Mouse (Mus musculus) spleen, postnatal 4 days (tissue): ENCODE measurements around the gene Mef2a.
"Not testable (repeated sequence)": the region's sequence is repeated elsewhere in the genome, so short reads cannot be mapped to it uniquely, and the experiment has no call there.

Source experiments
- DNase-seq, 2 experiments: peaks; one replicate each; pipeline ENCODE4 v3.0.0; 2022; ENCODE audit warnings: low spot score in 2 of 2

The Mef2a gene

DNA sequence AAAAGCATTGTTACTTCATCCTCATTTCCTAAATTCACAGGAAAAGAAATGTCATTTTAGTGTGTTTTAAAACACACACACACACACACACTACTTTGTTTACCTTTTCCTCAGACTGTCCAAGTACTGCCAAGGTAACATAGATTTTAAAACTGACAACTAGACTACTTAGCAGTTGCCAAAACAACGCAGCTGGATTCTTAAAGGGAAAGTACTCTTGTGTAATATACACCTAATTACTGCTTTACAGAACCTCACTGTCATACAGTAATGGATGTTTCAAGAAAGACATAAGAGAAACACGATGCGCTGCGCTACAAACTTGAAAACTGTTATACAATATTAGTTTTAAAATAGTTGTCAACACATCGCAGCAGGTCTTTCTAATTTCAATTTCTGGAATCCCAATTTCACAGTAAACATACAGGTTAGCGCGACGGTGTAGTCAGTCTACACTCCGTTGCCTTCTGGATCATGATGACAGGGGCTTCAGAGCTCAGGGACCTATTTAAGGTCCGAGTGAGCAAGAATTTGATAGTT lies 1.2 kb downstream of the Mef2a start:
- no peak for DNase-seq

DNA sequence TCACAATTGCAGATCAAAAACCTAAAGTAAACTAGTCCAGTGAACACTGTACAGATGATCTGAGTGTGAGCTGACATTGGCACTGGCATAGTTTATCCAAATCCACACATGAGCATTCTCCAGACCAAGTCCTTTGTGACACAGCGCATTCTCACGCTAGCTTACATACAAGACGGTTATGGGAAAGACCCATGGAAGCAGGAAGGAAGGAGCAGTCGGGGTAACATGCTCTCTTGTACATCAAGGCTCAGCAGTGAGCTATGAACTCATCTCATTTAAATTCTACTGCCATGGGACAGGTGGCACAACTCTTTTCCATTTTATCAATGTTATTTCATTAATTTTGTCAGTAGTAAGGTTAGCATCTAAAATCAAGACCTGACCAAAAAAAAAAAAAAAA lies 3.0 kb downstream of the Mef2a start:
- no peak for DNase-seq

DNA sequence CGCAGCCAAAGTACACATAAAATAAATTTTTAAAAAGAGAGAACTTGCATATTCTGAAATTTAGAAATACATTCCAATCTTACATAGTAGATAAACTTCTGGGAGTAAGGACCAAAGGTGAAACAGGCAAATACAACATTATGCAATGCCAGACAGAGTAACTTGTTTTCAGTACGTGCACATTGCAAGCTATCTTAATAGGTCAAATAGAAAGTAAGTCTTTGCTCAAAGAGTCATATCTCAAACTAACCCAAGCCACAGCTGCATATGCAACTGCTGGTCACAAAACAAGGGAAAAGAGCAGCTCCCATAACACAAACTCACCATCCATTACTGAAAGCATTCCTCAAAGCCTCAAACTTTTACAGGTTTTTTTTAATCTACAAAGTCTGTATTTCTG lies 4.3 kb downstream of the Mef2a start:
- no peak for DNase-seq

DNA sequence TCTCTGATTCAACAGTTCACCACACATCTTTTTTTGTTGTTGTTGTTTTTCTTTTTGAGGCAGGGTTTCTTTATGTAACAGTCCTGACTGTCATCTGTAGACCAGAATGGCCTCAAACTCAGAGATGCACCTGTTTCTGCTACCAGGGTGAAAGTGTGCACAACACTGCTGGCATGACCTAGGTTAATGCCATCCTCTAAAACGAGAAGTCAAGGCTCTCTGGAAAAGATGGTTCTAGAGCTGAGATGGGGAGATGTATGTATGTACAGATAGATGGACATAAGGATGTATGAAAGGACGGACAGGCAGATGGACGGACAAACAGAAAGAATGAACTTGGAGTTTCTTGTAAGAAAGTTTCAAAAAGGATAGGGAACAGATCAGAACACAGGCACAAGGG lies 12.1 kb downstream of the Mef2a start:
- no peak for DNase-seq

DNA sequence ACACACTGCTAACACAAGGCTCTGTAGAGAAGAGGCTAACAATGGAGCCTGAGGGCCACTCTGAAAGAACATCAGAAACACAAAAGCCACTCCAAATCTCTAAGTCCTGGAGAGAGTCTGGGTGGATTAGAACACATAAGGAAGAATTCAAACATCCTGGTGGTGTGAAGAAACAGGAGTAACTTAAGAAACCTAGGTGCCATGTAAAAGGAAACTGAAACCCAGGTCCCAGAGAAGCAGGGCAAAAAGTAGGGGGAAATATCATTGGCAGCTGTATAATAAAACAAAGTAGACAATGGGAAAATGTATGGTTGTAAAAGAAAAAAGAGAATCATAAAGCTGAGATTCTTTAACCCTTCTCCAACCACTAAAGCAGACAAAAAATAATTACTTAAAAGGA lies 12.8 kb downstream of the Mef2a start:
- no peak for DNase-seq

DNA sequence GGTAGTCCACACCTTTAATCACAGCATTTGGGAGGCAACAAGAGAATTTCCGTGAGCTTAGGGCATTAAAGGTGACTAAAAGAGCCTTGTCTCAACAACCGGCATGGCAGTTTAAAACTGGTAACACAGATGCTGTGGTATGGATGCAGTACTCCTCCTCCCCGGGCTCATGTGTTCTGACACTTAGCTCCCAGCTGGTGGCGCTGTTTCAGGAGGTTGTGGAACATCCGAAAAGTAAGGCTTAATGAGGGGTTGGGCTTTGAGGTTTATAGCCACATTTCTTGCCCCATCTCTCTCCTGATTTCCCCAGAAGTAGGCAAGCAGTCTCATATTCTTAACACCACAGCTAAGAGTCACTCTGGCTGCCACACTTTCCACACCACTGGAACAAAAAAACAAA lies 16.8 kb downstream of the Mef2a start:
- no peak for DNase-seq

DNA sequence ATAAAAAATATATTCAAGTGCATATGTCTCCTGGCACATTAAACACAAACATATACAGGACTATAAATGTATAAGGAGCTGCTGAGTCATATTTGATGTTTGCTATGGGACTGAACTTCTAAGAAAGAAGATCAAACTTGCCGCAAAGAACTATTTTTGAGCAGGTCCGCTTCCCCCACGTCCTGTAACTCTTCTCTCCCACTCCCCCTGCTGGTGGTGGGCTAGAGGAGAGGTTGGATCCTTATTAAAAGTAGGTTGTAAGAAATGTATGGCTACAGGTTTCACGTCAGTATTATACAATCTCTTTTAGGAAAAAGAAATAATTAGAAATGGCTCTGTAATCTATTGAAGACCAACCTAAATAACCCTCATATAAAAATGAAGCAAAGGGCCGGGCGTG lies 19.0 kb downstream of the Mef2a start:
- peak; percentile 28 to 73 for DNase-seq

DNA sequence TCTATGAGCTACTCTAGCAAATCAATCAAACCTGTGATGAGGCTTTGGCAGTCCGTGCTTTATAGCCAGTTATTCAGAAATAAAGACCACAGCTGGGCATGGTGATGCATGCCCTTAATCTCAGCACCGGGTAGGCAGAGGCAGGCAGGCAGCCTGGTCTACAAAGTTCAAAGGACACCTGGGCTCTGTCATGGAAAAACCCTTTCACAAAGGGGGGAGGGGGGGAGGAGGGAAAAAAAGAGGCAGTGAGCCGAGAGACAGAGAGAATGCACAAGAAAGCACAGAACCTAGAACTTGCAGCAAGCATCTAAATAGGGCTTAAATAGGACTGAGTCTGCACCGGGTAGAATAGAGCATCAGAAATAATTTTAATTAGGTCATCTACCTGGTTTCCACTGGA lies 19.7 kb downstream of the Mef2a start:
- no peak for DNase-seq

DNA sequence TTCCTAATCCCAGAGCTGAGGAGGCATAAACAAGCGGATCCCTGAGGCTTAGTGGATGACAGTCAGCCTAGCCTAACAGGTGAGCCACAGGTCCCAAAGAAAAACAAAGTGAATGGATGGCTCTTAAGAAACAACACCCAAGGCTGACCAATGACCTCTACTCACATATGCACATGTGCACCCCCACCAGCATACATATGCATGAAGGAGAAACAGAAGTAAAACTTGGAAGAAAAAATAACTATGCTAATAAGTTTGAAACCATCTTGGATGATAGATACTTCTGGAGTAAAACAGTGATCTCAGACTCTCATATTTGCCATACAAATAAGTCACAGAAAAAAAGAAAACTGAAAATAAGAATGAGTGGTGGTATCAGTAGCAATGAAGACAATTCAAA lies 28.2 kb downstream of the Mef2a start:
- no peak for DNase-seq

DNA sequence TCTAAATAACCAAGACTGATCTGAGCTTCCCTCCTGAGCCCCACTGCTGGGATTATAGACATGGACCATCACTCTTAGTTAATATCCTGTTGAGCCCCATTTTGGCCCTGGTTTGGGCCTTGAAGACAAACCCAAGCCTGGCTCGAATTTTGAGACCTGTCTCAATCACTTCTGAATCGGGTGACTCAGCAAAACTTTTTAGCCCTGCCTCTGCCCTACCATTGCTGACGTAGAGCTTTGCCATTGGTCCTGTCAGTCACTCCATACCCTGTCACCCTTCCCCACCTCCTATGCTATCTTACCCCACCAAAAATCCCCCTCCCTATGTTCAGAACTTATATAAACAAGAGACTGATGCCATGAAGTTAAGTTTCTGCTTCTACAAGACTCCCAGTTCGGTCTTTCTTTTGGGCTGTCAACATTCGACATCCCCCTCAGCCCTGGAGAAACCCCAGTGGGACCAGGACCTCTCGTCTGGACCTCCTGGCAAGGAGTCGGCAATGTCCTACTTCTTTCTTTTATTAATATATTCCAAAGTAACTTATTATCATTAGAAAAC lies 30.5 kb downstream of the Mef2a start:
- DNase-seq, result no peak

DNA sequence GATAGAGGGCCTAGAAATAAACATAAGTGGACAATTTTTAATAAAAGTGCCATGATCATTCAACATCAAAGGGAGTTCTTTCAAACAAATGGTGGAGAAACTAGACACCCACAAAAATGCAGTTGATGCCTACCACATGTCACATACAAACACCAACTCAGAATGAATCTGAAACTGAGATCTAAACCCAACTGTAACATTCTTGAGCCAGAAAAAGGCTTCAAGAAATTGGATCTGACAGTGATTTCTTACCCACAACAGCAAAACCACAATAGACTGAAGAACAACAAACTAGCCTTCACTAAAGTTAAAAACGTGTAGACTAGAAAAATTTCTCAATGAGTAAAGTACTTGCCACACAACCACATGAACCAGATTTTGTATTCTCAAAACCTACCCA lies 52.3 kb downstream of the Mef2a start:
- no peak for DNase-seq

DNA sequence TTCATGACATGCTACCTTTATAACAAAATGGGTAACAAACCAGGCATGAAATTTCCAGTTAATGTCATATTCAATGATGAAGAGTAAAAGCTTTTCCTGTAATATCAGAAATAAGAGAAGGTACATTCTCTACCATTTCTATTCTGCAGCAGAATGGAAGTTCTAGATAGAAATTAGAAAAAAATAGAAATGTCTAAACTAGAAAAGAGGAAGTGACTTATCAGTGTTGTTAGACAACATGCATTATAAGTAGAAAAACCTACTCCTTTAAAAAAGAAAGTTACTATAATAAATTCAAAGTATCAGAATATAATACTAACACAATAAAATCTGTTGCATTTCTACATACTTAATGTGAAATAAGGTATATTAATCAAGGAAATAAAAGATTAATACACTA lies 54.0 kb downstream of the Mef2a start:
- DNase-seq, result no peak

DNA sequence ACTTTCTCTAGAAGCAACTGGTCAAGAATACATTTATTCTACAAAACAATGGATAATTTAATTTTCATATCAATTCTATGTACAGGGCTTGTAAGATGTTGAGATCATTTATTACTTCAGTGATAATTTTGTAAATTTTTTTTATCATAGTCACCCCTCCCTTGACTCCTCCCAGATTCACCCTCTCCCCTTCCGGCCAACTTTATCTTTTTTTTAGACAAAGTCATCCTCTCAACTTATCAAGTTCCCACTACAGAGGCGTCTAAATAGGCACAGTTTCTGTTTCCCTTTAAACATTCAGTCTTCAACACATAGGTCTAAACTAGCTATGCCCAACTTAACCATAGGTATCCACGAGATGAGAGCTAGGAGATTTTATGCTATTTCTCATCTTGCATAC lies 59.5 kb downstream of the Mef2a start:
- DNase-seq, result no peak

DNA sequence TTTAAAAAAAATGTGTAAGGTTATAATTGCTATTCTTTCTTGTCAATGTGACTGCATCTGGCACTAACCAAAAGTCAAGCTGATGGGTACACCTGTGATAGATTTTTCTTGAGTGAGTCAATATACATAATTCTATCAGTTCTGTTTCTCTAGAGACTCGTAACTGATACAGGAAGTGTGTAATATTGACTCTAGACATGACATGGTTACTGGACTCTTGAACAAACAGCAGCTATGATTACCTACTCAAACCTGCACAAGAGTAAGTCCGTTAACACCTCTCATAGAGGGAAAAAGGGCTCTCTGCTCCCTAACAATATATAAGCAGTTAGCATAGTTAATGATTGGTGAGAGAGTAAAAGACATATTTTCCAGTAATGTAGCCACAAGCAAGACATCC lies 62.5 kb downstream of the Mef2a start:
- no peak for DNase-seq

DNA sequence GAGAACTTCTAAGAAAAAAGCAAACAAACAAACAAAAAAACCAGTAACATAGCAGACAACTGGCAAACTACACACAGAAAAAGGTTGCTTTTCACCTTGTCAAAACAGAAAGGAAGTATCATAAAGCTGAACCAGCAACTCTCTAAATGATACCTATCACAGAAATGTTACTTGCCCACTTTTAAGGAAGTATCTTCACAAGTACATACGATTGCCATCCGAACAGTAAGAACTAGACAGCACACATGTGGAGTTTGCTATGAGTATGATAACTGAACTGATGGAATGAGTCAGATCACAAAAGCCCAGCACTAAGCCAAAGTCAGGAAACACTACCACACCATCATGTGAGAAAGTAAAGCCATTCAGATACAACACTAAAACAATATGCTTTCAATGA lies 64.6 kb downstream of the Mef2a start:
- no peak for DNase-seq

DNA sequence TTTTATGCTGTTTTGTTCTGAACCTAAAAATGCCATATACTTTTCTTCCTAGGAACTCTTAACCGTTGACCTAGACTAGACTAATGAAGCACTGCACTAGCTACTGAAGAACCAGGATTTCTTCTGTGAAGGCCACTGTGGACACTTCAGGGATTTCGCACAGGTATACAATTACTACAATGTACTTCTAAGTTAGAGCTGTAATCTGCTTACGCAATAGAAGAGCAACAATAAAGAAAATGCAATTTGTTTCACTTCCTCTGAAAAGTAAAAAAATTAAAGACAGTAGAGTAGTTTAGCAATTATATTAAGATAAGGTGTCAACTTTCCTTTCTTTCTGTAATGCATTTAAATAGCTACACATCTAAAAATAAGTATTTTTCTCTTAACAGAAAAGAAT lies 65.6 kb downstream of the Mef2a start:
- DNase-seq, result no peak

DNA sequence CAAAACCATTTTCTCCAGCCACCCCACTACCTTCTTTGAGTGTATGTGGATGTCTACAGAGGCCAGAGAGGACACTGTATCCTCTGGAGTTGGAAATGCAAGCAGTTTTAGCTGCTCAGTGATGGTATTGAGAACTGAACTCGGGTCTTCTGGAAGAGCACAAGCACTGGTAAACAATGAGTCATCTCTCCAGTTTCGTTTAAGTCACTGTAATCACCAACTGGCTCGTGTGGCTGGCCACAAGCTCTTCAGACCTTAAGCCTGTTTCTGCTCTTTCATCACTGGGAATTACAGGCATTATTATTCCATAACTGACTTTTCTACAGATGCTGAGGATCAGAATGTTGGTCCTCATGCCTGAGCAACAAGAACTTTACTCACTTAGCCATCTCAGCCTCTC lies 67.7 kb downstream of the Mef2a start:
- no peak for DNase-seq

DNA sequence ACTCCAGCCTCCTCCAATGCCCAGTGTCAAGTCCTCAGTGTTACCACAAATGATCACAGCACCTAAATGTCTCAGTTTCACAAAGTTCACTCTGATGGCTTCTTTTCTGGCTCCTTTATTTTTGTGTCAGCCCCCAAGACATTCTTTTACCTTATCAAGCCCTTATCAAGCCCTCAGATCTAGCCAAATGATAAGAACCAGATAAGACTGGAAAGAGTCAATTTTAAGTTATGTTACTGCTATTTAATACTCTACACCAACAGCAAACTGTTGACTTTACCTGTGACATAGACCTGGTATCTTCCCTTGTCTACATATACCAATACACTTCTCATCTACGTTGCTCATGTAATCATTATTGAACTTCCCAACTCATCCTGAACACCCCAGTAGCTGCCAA lies 76.2 kb downstream of the Mef2a start:
- DNase-seq, result no peak

DNA sequence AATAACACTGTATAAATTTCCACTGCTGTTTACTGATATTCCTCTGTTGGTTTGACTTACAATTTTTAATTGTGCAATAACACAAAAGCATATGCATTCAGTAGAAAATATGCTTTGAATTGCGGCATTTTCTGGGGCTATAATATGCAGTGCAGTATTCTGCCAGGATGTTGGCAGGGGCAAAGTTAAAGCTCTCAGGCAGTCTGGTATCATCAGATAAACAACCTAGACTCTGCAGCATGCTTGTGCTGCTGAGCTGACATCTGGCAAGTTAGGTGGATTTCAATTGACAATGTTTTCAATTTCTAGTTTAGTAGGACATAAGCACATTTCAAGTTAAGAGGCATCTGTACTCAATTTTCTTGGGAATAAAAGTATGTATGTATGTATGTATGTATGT lies 81.3 kb downstream of the Mef2a start:
- DNase-seq, result no peak

DNA sequence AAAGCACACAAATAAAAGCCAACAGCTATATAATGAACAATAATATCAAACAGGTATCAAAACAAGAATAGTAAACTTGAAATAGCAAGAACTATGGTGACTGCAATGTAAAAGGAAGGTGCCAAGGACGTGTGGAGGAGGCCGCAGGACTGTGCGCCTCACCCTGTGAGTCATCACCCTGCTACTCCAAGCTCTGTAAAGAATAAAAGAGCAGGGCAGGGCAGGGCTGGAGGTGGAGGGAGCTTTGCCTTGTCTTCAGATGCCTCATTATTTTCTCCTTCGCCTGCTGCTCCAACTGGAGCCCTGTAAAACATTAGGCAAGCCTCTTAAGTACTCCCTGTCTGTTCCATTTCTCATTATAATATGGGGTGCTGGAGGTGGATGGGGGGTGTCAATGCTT lies 85.2 kb downstream of the Mef2a start:
- no peak for DNase-seq

DNA sequence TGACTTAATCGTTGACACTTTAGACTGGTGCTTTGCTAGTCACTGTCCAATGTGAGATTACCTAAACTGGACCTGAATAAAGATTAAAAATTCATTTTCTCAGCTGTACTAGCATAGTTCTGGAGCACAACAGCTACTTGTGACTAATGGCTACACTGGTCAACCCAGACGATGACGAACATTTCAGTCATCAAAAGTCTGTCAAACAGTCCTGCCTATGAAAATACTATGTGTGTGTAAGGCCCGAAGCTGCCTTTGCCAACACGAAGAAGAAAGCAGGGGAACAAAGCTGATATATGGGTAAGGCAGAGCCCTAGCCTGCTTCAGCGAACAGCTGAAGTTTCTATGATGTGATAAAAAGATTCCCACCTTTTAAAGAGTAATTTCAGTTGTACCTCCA lies 89.1 kb downstream of the Mef2a start:
- no peak for DNase-seq

DNA sequence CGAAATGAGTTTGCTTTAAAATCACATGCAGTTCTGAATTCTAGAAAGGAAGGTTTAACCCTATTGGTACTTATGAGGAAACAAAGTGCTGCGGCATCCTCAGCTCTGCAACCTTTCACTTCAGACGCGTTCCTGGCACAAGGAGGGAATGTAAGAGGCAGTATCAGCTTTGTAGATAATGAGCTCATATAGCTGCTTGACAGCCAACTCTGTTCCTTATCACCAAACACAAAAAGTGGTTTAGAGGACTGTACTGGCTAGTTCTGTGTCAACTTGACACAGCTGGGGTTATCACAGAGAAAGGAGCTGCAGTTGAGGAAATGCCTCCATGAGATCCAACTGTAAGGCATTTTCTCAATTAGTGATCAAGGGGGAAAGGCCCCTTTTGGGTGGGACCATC lies 102.2 kb downstream of the Mef2a start:
- DNase-seq, result not testable (repeated sequence)

DNA sequence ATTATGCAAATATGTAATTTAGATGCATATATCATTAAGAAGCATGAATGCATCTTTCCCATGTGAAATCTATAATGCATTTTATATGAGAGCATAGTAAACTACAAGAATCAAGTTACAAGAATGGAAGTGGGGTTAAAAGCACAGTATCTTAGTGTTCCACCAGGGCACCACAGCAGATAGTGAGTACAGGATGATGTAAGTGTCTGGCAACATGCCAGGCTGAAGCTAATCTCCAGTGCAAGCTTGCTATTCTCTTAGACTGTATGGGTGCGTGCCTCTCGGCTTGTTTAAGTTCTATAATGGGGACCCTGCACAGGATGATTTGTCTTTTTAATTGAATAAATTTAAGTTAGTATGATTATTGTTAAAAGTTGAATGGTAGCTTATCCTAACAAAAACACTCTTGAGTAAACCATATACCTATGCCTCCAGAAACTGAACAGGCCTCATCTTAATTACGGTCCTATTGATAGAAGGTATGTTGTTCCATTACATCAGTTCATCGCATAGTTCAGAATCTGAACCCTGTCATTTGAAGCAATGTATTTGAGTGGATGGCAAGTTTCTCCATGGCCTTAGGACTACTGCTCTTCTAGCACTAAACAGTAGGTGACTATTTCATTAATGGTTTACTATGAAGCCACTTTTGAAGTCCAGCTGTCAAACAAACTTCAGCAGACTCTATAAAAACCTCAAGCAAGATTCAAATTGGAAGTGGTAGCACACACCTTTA lies 112.7 kb downstream of the Mef2a start:
- DNase-seq, result peak; percentile 81 to 88

DNA sequence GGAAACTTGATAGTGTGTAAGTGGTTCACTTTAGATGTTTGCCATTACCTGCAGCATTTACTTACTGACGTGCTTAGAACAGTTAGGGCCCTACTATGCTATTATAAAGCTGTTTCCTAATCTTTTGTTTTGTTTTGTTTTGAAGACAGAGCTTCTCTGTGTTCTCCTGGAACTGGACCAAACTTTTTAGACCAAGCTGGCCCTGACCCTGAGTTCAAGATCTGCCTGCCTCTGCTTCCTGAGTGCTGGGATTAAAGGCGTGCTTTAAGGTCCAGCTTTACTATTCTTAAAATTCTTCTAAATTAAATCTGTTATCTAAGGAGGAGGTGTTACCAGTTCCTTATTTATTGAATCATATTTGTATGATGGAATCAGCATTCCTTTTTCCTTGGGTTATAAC lies 126.6 kb downstream of the Mef2a start:
- no peak for DNase-seq
